Mouse (Mus musculus) right cerebral cortex, postnatal 14 days (tissue): ENCODE data around the gene BC107364.
"Not testable (repeated sequence)": the region's sequence is repeated elsewhere in the genome, so short reads cannot be mapped to it uniquely, and the experiment has no call there.

Source experiments
- DNase-seq: peaks from one replicate; pipeline ENCODE4 v3.0.0; 2022

The BC107364 gene

DNA sequence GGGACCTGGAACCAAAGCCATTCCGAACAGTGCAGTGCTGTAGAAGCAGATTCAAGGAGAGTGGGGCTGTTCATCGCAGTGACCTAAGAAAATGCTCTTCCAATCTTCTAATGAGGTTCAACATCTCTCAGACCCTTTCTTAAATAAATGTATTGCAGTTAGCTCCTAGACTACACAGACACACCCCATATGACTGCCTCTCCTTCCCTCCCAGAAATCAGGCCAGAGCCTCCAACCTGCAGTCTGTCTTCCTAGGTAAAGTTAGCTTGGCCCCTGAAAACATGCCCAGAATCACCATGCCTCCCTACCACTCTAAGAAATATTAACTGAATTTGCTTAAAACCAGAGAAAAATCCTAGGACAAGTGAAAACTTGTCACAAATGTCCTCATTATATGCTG lies 33.3 kb upstream of the BC107364 start:
- no peak for DNase-seq

DNA sequence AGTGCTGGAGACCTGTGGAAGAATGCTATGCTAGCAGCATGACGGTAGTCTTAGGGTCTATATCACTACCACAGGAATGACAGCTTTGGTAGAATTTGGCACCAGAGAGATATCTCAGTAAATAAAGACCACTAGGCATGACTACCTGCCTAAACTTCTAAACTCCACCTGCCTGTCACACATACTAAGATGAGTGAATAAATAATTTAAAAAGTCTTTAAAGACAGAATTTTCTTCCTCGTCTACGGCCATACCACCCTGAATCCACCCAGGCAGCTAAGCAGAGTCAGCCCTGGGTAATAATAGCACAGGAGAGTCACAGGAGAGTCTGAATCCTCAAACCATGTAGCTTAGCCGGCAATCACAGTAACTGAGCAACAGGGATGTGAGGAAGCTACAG lies 32.8 kb upstream of the BC107364 start:
- no peak for DNase-seq

DNA sequence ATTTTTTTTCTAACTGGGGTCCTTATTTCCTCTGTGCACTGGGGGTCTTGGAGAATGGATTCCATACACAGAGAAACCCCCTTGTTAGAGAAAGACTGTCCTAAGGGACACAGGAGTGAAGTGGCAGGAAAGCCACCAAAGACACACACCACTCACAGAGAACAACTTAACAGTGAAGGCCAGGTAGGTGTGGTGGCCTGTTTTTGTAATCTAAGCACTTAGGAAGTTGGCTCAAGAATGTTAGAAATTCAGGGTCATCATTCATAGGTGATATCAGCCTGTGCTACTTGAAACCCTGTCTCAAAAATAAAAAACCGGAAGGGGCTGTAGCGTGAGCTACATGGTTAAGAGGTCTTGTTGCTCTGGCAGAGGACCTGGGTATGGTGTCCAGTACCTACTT lies 31.8 kb upstream of the BC107364 start:
- no peak for DNase-seq

DNA sequence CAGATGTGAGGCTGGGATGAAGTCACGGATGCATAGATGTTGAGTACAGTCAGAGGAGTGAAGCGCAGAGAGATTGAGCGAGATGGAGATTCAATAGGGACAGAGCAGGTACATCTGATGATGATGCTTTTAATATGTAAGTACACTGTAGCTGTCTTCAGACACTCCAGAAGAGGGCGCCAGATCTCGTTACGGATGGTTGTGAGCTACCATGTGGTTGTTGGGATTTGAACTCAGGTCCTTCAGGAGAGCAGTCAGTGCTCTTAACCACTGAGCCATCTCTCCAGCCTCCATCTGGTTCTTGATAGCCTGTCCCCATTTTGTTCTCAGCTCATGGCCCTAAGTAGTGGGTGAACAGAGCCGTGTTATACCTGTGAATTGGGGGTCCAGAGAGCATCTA lies 30.9 kb upstream of the BC107364 start:
- DNase-seq, result not testable (repeated sequence)

DNA sequence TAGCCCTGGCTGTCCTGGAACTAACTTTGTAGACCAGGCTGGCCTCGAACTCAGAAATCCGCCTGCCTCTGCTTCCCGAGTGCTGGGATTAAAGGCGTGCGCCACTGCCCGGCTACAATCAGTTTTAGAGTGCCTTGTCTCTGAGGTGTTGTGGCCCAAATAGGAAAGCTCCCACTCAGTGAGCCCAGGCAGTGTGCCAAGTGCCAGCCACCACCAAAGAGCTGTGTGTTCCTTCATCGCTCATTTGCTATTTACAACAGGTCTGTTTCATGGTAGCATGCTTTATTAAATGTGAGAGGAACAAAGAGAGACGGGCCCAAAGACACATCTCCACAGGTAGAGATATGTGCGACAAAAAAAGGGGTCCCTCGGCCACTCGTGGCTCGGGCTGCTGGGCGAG lies 30.3 kb upstream of the BC107364 start:
- no peak for DNase-seq

DNA sequence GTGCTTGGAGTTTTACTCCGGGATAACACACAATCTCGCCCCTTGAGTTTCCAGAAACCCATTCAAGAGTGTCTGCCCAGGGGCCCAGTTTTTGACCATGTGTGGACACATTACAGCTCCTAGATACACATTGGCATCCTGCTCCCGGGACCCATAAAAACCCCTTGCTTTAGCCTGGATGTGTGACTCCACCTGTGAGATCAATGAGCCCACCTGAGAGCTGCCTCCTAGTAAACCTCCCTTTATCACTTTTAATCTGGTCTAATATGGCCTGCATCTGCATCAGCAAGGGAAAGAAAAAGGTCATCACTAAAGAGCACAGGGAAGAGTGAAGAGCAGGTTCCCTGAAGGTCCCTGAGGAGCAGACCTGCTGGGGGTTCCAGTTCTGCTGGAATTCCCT lies 29.8 kb upstream of the BC107364 start:
- DNase-seq, result no peak

DNA sequence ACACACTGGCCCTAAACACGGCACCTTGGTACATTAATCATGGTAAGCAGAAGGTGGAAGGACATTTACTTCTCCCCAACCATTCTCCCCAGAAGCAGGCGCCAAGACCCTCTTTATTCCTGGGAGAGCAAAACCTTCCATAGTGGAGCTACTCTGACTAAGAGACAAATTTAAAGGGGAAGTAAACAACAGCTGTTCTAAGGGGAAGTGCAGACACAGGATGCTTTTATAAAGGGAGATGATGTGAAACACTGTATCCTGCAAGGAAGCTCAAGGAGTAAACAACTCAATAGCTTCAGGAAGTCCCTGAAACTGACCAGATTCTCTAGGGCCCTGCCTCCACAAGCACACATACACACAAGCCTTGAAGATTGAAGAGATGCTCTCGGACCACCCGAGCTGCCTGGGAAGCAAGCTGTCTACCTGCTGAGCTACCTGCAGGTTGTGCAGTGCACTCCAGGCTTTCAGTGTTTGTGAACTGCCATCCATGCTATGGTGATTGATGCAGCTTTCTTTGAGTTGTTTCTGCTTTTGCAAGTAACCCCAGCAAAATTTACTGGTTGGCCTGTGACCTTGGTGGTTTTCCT lies 28.7 kb upstream of the BC107364 start:
- DNase-seq, result no peak

DNA sequence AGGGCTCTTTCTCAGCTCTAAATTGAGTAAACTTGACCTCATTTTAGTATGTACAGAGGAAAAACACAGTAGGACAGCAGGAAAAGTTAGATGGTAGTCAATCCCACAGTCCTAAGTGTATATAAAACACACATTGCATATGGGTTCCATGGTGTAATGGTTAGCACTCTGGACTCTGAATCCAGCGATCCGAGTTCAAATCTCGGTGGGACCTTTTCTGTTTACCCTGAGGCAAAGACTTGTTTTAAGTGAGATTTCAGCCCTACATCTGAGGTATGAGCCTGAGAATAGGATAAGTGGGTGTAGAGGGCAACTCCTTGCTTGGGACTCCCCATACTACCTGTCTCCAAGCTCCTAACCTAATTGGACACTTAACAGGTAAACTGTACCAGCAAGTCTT lies 27.1 kb upstream of the BC107364 start:
- no peak for DNase-seq

DNA sequence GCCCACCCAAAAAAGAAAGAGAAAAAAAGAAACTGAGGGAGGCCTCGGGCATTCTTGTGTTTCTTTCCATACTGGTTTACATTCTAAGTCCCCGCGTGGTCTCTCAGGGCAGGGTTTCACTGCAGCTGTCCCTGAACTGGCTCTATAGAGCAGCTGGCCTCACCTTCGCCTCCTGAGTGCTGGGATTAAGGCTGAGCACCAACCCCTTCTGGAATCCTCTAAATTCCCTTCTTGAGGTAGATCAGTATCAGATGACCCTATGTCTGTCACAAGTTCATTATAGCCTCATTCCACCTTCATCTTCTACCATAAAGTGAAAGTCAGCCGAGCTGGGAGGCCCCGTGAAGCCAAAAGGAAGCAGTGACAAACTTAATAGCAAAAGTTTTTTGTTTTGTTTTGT lies 25.5 kb upstream of the BC107364 start:
- DNase-seq, result no peak

DNA sequence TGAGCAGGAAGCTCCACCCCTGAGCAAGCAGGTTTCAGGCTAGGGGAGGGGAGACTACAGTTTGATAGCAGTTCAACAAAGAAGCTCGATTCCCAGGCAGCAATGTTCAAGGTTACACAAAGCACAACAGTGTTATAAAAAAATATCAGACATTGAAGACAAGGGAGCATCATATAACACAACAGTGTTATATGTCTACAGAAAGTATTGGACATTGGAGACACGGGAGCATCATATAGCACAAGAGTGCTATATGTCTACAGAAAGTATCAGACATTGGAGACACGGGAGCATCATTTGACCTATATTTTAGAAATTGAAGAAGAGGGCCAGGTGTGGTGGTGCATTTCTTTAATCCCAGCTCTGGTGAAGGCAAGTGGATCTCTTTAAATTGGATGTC lies 25.0 kb upstream of the BC107364 start:
- DNase-seq, result no peak

DNA sequence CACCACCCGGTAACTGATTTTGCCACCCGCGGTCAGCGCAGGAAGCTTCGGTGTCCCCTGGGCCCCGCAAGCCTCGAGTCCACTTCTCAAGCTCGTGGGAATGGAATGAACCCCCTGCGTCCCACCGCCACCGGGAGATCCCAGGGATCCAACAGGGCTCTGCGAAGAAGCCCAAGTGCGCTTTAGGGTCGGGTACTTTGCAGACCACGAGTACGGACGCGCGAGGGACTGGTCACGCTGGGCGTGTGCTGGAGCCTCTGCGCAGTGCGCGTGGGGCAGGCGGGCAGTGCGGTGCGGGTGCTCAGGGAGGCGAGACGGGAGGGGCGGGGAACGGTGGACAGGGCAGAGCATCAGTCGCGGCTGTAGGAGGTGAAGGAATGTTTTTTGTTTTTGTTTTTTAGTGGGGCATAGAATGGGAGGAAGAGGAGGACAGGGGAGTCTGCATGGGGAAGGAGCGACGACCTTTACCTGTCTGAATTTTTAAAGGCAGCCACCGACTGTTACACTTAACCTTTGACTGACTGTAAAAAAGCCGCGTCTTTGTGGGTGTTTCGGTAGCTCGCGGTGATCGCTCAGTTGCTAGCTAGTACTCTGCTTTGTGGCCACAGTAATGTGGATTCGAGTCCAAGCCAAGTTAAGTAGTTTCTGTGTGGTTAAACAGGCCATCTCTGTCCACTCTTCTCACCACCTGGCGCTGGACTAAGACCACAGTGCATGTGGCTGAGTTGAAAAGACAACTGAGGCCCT lies 23.0 kb upstream of the BC107364 start:
- no peak for DNase-seq

DNA sequence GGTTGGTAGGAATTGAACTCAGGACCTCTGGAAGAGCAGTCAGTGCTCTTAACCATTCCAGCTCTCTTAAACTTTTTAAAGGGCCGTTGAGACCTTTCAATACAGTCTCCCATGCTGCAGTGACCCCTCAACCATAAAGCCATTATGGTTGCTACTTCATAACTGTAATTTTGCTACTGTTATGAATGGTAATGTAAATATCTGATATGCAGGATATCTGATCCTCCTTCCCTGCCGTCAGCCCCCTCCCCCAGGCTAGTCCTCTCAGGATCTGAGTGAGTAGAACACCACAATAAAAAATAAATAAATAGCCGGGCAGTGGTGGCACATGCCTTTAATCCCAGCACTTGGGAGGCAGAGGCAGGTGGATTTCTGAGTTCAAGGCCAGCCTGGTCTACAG lies 21.4 kb upstream of the BC107364 start:
- DNase-seq, result not testable (repeated sequence)

DNA sequence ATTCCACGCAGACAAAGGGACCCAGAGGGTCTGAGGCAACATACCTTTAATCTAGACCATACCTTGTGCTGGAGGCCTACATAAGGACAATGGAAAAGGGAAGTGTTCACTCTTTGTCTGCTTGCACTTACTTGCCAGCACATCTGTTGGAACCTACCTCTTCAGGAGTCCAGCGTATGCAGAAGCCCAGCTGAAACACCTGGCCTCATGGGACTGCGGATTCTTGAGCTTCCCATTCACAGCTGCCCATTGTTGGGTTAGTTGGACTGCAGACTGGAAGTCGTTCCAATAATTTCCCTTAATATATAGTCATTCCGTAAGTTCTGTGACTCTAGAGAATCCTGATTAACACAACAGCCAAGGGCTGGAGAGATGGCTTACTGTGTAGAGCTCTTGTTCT lies 20.0 kb upstream of the BC107364 start:
- no peak for DNase-seq

DNA sequence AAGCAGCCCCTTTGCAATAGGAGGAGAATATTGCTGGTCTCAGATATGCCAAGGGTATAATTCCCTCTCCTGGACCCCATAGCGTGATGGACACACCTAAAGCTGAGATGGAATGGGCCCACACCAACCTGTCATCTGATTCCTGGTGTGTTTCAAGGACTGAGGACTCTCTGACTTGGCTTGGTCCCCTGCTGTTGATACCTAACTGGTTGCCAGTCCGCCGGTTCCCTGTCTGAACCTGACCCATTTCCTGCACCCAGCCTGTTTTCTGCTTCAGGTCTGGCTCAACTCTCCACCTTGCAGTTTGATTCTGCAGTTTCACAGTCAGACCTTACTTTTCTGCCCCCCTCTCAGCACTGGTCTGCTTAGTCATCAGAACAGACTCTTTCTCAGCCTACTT lies 17.5 kb upstream of the BC107364 start:
- no peak for DNase-seq

DNA sequence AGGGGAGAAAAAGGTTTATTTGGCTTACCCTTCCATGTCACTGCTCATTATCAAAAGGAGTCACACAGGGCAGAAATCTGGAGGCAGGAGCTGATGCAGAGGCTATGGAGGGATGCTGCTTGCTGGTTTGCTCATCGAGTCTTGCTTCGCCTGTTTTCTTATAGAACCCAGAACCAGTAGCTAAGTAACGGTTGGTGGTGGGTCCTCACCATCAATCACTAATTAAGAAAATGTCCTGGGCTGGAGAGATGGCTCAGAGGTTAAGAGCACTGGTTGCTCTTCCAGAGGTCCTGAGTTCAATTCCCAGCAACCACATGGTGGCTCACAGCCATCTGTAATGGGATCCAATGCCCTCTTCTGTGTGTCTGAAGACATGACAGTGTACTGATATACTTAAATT lies 16.2 kb upstream of the BC107364 start:
- DNase-seq, result not testable (repeated sequence)

DNA sequence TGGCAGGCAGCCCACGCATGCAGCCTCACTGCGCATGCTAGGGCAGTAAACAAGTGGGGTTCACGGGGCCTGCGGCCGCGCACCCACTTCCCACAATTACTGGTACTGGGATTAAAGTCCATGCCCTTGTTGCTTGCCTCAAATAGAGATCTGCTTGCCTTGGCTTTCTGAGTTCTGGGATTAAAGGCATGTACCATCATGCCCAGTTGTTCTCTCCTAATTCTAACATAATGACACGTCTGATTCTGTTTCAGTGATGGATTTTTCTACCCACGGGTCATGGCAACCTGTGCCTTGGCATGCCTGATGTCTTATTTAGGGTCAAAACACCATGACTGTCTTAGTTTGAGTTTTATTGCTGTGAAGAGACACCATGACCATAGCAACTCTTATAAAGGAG lies 15.5 kb upstream of the BC107364 start:
- DNase-seq, result no peak

DNA sequence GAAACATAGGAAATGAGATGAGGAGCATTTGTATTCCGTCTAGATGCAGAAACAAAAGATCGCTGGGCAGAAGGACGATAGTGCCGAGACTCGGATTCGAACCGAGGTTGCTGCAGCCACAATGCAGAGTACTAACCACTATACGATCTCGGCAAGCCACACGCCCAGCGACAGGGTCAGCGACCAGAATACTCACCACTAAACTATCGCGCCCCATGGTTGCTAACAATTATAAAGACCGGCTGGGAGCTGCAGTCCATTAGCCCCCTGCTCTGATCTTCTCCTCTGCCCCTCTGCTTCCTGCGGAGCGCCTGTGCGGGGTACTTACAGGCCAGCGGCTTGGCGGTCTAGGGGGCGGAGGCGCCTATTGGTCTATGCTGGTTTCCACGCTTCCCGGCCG lies 11.8 kb upstream of the BC107364 start:
- no peak for DNase-seq

DNA sequence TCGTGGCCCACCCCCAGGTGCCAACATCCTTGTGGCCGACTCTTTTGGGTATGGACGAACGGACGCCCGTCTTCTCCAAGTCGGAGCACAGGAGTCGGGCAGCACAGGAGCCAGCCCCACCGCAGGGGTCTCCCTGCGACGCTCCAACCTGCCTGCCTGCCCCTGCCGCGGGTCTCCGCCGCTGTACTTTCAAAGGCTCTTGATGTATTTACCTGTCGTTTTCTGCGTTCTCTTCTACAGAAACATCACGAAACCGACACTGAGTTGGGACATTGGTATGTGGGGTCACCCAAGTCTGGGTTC lies 8.4 kb upstream of the BC107364 start:
- not testable (repeated sequence) for DNase-seq

DNA sequence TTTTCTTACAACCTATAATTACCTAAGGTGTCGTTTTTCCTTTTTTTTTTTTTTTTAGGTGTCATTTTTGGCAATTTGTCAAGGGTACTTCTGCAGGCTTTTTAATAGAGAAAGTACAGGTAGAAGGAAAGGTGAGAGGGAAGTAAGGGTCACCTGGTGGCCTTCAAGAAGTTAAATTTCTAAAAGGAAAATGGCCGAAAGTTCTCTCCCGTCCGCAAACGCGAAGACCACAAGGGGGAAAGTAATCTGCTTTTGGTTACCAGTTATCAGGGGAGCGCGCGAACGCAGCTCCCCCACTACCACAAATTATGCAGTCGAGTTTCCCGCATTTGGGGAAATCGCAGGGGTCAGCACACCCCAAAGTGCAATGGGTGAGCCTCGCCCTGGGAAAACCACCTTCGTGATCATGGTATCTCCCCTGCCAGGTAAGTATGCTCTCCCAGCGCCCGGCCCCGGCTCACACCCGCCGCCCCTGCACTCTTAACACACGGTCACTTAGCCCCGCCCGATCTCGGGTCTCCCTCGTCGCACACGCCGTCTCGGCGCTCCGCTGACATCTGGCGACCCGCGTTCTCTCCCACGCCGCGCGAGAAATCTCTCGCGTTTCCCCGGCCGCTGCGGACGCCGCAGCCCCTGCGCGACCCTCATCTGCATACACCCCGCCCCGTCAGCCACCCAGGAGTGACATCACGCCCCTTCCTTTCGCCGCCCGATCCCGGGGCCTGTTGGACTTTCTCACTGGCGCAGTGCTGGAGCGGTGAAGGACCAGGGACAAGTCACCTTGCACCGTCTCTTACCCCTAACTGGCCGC lies 7.9 kb upstream of the BC107364 start:
- DNase-seq, result not testable (repeated sequence)

DNA sequence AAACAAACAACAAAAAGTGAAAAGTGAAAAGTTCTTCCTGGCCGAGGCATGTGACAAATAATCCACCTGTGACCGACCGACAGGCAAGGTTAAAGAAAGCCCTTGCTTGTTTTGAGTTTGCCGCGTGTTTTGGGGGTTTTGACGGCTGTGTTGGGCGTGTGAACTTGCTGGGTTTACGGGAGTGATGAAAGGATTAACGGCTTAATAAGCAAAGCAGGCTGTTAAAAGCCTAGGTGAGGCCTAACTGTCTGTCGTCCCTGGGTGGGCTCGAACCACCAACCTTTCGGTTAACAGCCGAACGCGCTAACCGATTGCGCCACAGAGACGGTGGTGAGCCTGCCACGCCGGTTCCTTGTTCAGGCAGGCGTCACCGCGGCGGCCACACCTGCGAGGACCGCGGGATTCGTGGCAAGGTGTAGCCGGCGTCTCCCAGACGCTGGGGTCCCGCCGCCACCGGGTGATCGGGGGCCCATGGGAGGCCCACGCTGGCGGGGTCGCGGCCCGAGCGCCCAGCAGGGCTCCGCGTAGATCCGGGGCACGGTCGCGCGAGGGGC lies 6.9 kb upstream of the BC107364 start:
- DNase-seq, result not testable (repeated sequence)

DNA sequence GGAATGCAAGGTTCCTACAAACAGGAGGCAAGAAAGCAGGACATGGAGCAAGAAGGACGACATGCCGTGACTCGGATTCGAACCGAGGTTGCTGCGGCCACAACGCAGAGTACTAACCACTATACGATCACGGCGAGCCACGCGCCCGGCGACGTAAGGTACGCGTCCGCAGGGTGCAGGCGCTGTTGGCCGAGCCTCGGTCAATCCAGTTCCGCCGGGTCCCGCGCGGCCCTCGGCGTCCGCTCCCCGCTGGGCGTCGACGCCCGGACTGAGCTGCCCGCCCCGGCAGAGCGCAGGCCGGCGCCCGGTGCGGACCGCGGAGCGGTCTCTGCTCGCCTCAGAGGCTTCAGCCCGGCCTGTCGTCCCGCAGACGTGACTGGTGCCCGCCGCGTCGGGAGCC lies 5.9 kb upstream of the BC107364 start:
- DNase-seq, result not testable (repeated sequence)

DNA sequence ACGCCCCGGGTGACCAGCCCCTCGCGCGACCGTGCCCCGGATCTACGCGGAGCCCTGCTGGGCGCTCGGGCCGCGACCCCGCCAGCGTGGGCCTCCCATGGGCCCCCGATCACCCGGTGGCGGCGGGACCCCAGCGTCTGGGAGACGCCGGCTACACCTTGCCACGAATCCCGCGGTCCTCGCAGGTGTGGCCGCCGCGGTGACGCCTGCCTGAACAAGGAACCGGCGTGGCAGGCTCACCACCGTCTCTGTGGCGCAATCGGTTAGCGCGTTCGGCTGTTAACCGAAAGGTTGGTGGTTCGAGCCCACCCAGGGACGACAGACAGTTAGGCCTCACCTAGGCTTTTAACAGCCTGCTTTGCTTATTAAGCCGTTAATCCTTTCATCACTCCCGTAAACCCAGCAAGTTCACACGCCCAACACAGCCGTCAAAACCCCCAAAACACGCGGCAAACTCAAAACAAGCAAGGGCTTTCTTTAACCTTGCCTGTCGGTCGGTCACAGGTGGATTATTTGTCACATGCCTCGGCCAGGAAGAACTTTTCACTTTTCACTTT lies 847 bp downstream of the BC107364 start:
- not testable (repeated sequence) for DNase-seq

DNA sequence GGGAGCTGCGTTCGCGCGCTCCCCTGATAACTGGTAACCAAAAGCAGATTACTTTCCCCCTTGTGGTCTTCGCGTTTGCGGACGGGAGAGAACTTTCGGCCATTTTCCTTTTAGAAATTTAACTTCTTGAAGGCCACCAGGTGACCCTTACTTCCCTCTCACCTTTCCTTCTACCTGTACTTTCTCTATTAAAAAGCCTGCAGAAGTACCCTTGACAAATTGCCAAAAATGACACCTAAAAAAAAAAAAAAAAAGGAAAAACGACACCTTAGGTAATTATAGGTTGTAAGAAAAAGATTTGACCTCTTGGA lies 1.6 kb downstream of the BC107364 start:
- not testable (repeated sequence) for DNase-seq
